Mouse (Mus musculus) heart, adult 11 months (tissue): Measurements from ENCODE around the gene Gm3636.
"Not testable (repeated sequence)": the region's sequence is repeated elsewhere in the genome, so short reads cannot be mapped to it uniquely, and the experiment has no call there.

ENCODE experiments used
- DNase-seq: peaks from one replicate; pipeline ENCODE4 v3.0.0; 2022

Gm3636 gene

GRCm38 (mm10) chr14:6742232-6742631 is at the start of gene Gm3636:
Gm3636 (minus strand) TSS chr14:6742332.
- not testable (repeated sequence) for DNase-seq

- not testable (repeated sequence) for DNase-seq
Measured at GRCm38 (mm10) chr14:6774311-6774710, 32.2 kb upstream of the Gm3636 start, which contains the start of gene Gm8362. Gm8362 (minus strand) TSS chr14:6774411.

GRCm38 (mm10) chr14:6757231-6757536 is 15.1 kb upstream of the Gm3636 start:
- peak; percentile 77 for DNase-seq

GRCm38 (mm10) chr14:6756384-6757230 is 14.5 kb upstream of the Gm3636 start:
- DNase-seq: peak; percentile 90

GRCm38 (mm10) chr14:6720151-6720550 is 22.0 kb downstream of the Gm3636 start, which contains the start of gene Gm8050:
Gm8050 (minus strand) TSS chr14:6720251.
- not testable (repeated sequence) for DNase-seq
